Mouse (Mus musculus): ENCODE measurements at regions not wholly inside any gene's neighbourhood (a gene's known extent, or its start where the extent isn't known, plus 50 kb on each side); places are given as distances from the start of the nearest gene placed in this dataset.
"Not testable (repeated sequence)": the region's sequence is repeated elsewhere in the genome, so short reads cannot be mapped to it uniquely, and the experiment has no call there.

DNA sequence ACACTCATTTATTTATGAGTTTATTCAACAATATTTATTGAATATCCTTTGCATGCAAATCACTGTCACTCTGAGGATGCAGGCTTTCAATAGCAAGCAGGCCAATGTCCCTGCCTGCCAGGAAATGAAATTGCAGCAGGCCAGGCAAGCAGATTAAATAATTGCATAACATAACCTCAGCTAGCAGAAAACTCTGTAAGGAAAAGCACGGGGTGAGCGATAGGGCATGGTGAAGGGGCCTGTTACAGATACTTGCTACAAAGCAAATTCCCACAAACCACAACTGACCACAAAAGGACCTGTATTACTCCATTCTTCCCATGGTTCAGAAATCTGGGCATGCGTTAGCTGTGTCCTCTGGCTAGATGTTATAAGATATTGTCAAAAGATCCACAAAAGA, 509.8 kb downstream of the Bnc2 start:
- Histone ChIP-seq H3K9me3 (ENCODE audit: control insufficient read depth, low read length) (no peaks in the 10 kb centered on the region), H3K4me3 (ENCODE audit: low read depth, low read length) (no peak overlapping the region), H3K27me3 (ENCODE audit: control insufficient read depth, insufficient read depth, low read length) (no peaks in the 10 kb centered on the region), H3K36me3 (ENCODE audit: control insufficient read depth, insufficient read depth, low read length) (no peaks in the 10 kb centered on the region), H3K9ac (ENCODE audit: low read depth, low read length) (no peak overlapping the region), H3K4me1 (replicated peaks; ENCODE audit: control insufficient read depth, insufficient read depth, low read length) (no peaks in the 10 kb centered on the region), H3K27ac (ENCODE audit: low read depth, low read length) (no peak overlapping the region), H3K4me2 (replicated peaks; ENCODE audit: low read depth, low read length) (no peak overlapping the region)
- ATAC-seq (ENCODE audit: low FRiP score) (no peak), DNase-seq (ENCODE audit: low spot score) (no peak)
- WGBS, result 83% methylated on average over 3 of the region's 3 CpGs

DNA sequence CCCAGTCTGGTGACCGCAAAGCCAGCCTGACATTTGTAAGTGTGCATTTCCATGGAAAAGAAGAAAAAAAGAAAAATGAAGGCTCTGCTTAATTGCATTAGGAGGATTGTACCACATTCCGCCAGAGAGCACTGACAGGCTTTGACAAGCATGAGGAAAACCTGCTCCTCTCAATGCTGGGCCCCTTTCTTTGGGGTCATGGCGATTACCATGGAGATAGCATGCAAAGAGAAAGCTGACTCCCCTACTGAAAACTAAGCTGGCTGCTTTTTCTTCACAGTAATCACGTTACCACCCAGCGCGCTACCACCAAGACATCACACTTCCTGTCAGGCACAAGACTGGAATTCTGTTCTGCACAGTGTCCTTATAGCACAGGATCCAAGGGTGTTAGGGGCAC, 502.2 kb downstream of the Bnc2 start:
- Histone ChIP-seq H3K4me3 (ENCODE audit: low read depth, low read length) (no peak overlapping the region), H3K4me2 (replicated peaks; ENCODE audit: low read depth, low read length) (no peak overlapping the region), H3K36me3 (ENCODE audit: control insufficient read depth, insufficient read depth, low read length) (no peaks in the 10 kb centered on the region), H3K27me3 (ENCODE audit: control insufficient read depth, insufficient read depth, low read length) (no peaks in the 10 kb centered on the region), H3K9ac (ENCODE audit: low read depth, low read length) (no peak overlapping the region), H3K27ac (ENCODE audit: low read depth, low read length) (no peak overlapping the region), H3K4me1 (replicated peaks; ENCODE audit: control insufficient read depth, insufficient read depth, low read length) (no peaks in the 10 kb centered on the region), H3K9me3 (ENCODE audit: control insufficient read depth, low read length) (no peaks in the 10 kb centered on the region)
- DNase-seq (ENCODE audit: low spot score) (peak; percentile 50), ATAC-seq (ENCODE audit: low FRiP score) (peak; percentile 73)
- WGBS, result 18% methylated on average over 6 of the region's 6 CpGs

DNA sequence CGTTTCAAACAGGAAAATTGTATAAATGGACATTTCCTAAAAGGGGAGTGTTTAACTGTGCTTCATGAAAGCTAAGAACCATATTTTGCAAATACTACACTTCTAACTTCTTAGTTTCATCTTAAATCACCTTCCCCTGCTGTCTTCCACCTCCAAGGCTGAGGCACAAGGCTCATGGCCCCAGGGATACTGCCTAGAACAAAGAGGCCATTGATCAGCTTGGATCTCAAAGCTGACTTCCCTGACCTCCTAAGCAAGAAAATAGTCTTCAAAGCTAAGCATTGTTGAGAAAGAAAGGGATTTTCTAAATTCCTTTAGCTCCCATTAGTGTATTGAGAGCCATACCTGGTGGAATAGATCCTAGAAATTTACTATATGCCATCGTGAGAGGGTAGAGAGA, 501.6 kb downstream of the Bnc2 start:
- Histone ChIP-seq H3K27me3 (ENCODE audit: control insufficient read depth, insufficient read depth, low read length) (no peaks in the 10 kb centered on the region), H3K9me3 (ENCODE audit: control insufficient read depth, low read length) (no peaks in the 10 kb centered on the region), H3K36me3 (ENCODE audit: control insufficient read depth, insufficient read depth, low read length) (no peaks in the 10 kb centered on the region), H3K4me1 (replicated peaks; ENCODE audit: control insufficient read depth, insufficient read depth, low read length) (no peaks in the 10 kb centered on the region), H3K27ac (ENCODE audit: low read depth, low read length) (no peak overlapping the region), H3K4me3 (ENCODE audit: low read depth, low read length) (no peak overlapping the region), H3K9ac (ENCODE audit: low read depth, low read length) (no peak overlapping the region), H3K4me2 (replicated peaks; ENCODE audit: low read depth, low read length) (no peak overlapping the region)
- 63% methylated on average over 2 of the region's 2 CpGs for WGBS
- DNase-seq (ENCODE audit: low spot score), result no peak
- no peak for ATAC-seq (ENCODE audit: low FRiP score)

DNA sequence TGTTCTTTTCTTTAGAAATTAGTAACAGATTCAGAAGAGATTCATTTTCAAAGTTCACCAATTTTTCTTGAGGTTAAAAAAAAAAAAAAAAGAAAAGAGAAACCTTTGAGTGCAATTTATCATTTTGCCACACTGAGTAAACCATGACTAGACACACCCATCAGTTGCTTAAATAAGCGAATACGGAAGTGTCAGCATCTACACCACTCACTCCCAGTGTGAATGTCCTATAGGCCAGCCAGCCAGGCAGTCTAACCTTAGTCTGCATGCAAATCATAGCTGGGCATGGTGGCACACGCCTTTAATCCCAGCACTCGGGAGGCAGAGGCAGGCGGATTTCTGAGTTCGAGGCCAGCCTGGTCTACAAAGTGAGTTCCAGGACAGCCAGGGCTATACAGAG, 498.6 kb downstream of the Bnc2 start:
- 96% methylated on average over 6 of the region's 6 CpGs for WGBS
- not testable (repeated sequence) for H3K4me3 ChIP-seq (ENCODE audit: low read depth, low read length); H3K36me3 ChIP-seq (ENCODE audit: control insufficient read depth, insufficient read depth, low read length); H3K4me1 ChIP-seq (replicated peaks; ENCODE audit: control insufficient read depth, insufficient read depth, low read length); H3K4me2 ChIP-seq (replicated peaks; ENCODE audit: low read depth, low read length); ATAC-seq (ENCODE audit: low FRiP score); DNase-seq (ENCODE audit: low spot score); H3K27me3 ChIP-seq (ENCODE audit: control insufficient read depth, insufficient read depth, low read length); H3K9me3 ChIP-seq (ENCODE audit: control insufficient read depth, low read length); H3K9ac ChIP-seq (ENCODE audit: low read depth, low read length); H3K27ac ChIP-seq (ENCODE audit: low read depth, low read length)

DNA sequence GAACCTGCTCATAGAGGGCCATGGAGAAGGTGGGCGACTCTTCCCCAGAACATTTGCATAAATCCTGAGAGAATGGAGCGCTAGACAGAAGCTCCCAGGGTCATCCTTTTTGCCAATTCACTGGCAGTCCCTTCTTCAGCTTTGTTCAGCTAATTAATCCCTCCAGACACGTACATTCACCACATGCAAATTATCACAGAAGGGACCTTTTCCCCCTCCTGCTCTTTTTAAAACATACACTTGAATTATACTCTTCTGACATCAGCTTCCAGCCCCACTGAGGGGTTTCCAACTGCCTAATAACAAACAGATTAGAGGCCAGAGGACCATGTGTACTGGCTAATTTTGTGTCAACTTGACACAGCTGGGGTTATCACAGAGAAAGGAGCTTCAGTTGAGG, 497.2 kb downstream of the Bnc2 start:
- Histone ChIP-seq H3K27ac (ENCODE audit: low read depth, low read length) (no peak overlapping the region), H3K4me3 (ENCODE audit: low read depth, low read length) (no peak overlapping the region), H3K36me3 (ENCODE audit: control insufficient read depth, insufficient read depth, low read length) (no peaks in the 10 kb centered on the region), H3K27me3 (ENCODE audit: control insufficient read depth, insufficient read depth, low read length) (no peaks in the 10 kb centered on the region), H3K9me3 (ENCODE audit: control insufficient read depth, low read length) (no peaks in the 10 kb centered on the region), H3K4me2 (replicated peaks; ENCODE audit: low read depth, low read length) (no peak overlapping the region), H3K9ac (ENCODE audit: low read depth, low read length) (no peak overlapping the region), H3K4me1 (replicated peaks; ENCODE audit: control insufficient read depth, insufficient read depth, low read length) (no peaks in the 10 kb centered on the region)
- no peak for DNase-seq (ENCODE audit: low spot score)
- peak; percentile 69 for ATAC-seq (ENCODE audit: low FRiP score)
- WGBS, result 28% methylated on average over 3 of the region's 3 CpGs

DNA sequence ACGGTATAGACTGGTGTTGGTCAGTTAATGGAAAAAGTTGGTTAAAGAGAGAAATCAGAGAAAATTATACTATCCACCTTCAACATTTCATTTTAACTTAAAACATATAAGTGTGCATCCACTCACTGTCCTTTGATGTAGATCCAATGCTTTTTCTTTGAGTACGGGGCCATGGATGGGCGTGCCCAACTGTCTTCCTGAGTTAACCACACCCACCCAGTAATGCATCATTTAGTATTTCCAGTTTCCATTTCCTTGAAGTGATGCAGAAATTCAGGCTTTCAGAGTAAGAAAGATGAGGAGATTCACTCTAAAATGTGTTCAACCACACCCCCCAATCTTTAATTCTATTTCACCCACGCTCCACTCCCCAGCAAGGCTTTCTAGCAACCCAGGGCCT, 490.6 kb downstream of the Bnc2 start:
- DNase-seq (ENCODE audit: low spot score) (no peak), ATAC-seq (ENCODE audit: low FRiP score) (no peak)
- WGBS, result 92% methylated on average over 4 of the region's 4 CpGs
- H3K9me3 ChIP-seq (ENCODE audit: control insufficient read depth, low read length), result no peaks in the 10 kb centered on the region
- H3K9ac ChIP-seq (ENCODE audit: low read depth, low read length), result no peak overlapping the region
- no peak overlapping the region for H3K27ac ChIP-seq (ENCODE audit: low read depth, low read length)
- no peaks in the 10 kb centered on the region for H3K4me1 ChIP-seq (replicated peaks; ENCODE audit: control insufficient read depth, insufficient read depth, low read length)
- no peak overlapping the region for H3K4me2 ChIP-seq (replicated peaks; ENCODE audit: low read depth, low read length)
- no peak overlapping the region for H3K4me3 ChIP-seq (ENCODE audit: low read depth, low read length)
- no peaks in the 10 kb centered on the region for H3K27me3 ChIP-seq (ENCODE audit: control insufficient read depth, insufficient read depth, low read length)
- no peaks in the 10 kb centered on the region for H3K36me3 ChIP-seq (ENCODE audit: control insufficient read depth, insufficient read depth, low read length)

DNA sequence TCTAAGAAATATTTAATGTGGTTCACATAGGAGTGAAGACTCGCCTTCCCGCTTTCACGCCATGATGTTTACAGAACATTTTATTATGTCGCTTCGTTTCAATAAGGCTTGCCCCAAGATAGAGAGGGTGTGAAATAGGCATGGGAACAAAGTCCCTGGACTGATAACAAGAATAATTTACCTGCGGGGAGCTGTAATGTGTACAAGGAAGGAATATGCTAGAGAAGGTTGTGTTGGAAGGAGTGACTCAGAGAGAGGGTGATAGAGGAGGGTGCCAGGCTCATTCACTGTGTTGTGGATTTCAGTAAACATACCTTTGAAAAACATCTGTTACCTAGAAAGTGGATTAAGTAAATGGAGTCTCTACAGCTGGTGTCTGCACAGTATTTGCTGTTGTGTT, 490.2 kb downstream of the Bnc2 start:
- no peak for ATAC-seq (ENCODE audit: low FRiP score)

DNA sequence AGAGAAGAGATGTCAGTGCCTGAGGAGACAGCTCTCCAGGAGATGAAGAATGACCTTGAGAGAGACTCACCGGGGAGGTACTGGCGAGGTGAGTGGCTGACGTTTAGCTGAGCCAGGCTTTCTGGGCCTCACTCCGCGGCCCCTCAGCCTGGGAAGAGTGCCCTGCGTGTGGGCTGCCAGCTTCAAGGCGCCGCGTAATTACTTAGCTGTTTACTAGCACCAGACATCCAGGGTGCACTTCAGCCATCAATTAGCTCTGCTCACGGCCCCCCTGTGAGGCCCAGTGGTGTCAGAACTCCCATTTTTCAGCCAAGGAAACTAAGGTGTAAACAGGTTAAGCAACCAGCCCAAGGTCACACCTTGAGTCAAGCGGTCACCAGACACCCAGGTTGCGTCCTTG, 485.8 kb downstream of the Bnc2 start:
- Histone ChIP-seq H3K4me3 (ENCODE audit: low read depth, low read length) (no peak overlapping the region), H3K9me3 (ENCODE audit: control insufficient read depth, low read length) (no peaks in the 10 kb centered on the region), H3K36me3 (ENCODE audit: control insufficient read depth, insufficient read depth, low read length) (no peaks in the 10 kb centered on the region), H3K4me2 (replicated peaks; ENCODE audit: low read depth, low read length) (no peak overlapping the region), H3K27ac (ENCODE audit: low read depth, low read length) (no peak overlapping the region), H3K9ac (ENCODE audit: low read depth, low read length) (no peak overlapping the region), H3K27me3 (ENCODE audit: control insufficient read depth, insufficient read depth, low read length) (no peaks in the 10 kb centered on the region), H3K4me1 (replicated peaks; ENCODE audit: control insufficient read depth, insufficient read depth, low read length) (no peaks in the 10 kb centered on the region)
- no peak for ATAC-seq (ENCODE audit: low FRiP score)
- 77% methylated on average over 12 of the region's 12 CpGs for WGBS
- DNase-seq (ENCODE audit: low spot score), result no peak

More for the DNA sequence above, 490.2 kb downstream of the Bnc2 start:
- Histone ChIP-seq H3K4me2 (replicated peaks; ENCODE audit: low read depth, low read length) (no peak overlapping the region), H3K4me1 (replicated peaks; ENCODE audit: control insufficient read depth, insufficient read depth, low read length) (no peaks in the 10 kb centered on the region), H3K9me3 (ENCODE audit: control insufficient read depth, low read length) (no peaks in the 10 kb centered on the region), H3K27ac (ENCODE audit: low read depth, low read length) (no peak overlapping the region), H3K9ac (ENCODE audit: low read depth, low read length) (no peak overlapping the region), H3K4me3 (ENCODE audit: low read depth, low read length) (no peak overlapping the region), H3K27me3 (ENCODE audit: control insufficient read depth, insufficient read depth, low read length) (no peaks in the 10 kb centered on the region), H3K36me3 (ENCODE audit: control insufficient read depth, insufficient read depth, low read length) (no peaks in the 10 kb centered on the region)
- DNase-seq (ENCODE audit: low spot score), result no peak
- WGBS, result 93% methylated on average over 6 of the region's 6 CpGs

DNA sequence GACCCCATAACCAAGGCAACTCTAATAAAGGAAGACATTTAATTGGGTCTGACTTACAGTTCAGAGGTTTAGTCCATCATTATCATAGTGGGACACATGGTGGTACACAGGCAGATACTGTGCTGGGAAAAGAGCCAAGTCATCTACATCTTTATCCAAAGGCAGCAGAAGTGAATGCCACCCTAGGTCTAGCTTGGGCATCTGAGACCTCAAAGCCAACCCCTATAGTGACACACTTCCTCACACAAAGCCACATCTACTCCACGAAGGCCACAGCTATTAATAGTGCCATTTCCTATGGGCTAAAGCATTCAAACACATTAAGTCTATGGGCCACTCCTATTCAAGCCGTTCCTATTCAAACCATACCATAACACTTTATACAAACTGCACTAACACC, 483.8 kb downstream of the Bnc2 start:
- H3K36me3 ChIP-seq (ENCODE audit: control insufficient read depth, insufficient read depth, low read length), result no peaks in the 10 kb centered on the region
- no peak overlapping the region for H3K4me3 ChIP-seq (ENCODE audit: low read depth, low read length)
- no peaks in the 10 kb centered on the region for H3K4me1 ChIP-seq (replicated peaks; ENCODE audit: control insufficient read depth, insufficient read depth, low read length)
- no peaks in the 10 kb centered on the region for H3K9me3 ChIP-seq (ENCODE audit: control insufficient read depth, low read length)
- no peak overlapping the region for H3K27ac ChIP-seq (ENCODE audit: low read depth, low read length)
- DNase-seq (ENCODE audit: low spot score) (no peak), ATAC-seq (ENCODE audit: low FRiP score) (no peak)
- H3K4me2 ChIP-seq (replicated peaks; ENCODE audit: low read depth, low read length), result no peak overlapping the region
- H3K9ac ChIP-seq (ENCODE audit: low read depth, low read length), result no peak overlapping the region
- H3K27me3 ChIP-seq (ENCODE audit: control insufficient read depth, insufficient read depth, low read length), result no peaks in the 10 kb centered on the region; the same call in 1 of the 2 replicates
- WGBS, result 88% methylated on average over 2 of the region's 2 CpGs

Data from hindbrain, embryonic 11.5 days (tissue).